Mouse (Mus musculus): ENCODE data around the gene Neb. TPM values are rescaled to one million over a fixed set of nuclear protein-coding genes. Genes with fewer than 3 reads are reported as not detected.

Neb gene
- polyA plus RNA-seq, 1 experiment from 2014 or later: 2.0 TPM

DNA sequence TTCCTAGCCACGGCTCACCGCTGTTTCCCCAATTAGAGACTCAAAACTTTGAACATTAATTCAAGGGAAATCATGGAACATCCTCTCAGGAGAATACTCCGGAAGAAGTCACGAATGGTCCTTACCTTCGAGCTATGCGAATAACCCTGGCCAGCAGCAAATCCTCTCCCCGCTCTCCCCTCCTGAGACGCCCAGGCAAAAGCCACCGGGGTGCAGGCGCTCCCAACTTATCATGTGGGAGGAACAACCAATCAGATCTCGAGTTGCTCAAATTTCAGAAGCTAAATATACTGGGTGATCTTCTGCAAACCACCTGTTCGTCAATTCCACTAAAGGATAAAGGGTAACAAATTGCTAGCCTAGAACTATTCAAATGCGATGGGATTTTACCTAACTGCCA lies 42.7 kb downstream of the Neb start:
- H3K36me3 ChIP-seq: no peaks in the 10 kb centered on the region
- no peak overlapping the region for H3K27ac ChIP-seq (replicated peaks)
- WGBS: 77% methylated on average over 13 of the region's 13 CpGs
- ATAC-seq (ENCODE audit: extremely low read depth, insufficient number of reproducible peaks, low FRiP score, low TSS enrichment): no peak
- no peak overlapping the region for H3K4me2 ChIP-seq
- H3K9ac ChIP-seq: no peak overlapping the region
- peaks cover 26% of the 10 kb centered on the region for H3K4me1 ChIP-seq
- H3K4me3 ChIP-seq: no peak overlapping the region
- no peaks in the 10 kb centered on the region for H3K9me3 ChIP-seq
- H3K27me3 ChIP-seq (replicated peaks): no peaks in the 10 kb centered on the region

DNA sequence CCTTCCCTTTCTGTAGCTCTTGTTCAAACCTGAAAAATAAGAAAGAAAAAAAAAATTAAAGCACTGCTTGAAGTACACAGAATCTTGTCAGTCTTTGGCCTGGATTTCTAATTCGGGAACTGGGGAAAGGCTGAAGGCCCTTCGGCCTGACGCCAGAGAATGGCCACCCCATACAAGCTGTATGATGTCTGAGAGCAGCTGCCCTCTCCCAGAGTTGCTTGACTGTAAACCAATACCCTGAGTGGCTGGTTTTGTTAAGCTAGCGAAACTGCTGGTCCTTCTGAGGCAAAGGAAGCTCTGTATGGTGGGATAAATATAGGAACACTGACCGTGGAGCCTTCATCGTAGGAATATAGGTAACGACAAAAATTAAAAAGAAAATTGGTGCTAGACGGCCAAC lies 43.2 kb downstream of the Neb start:
- WGBS: 78% methylated on average over 8 of the region's 8 CpGs
- Histone ChIP-seq H3K4me3 (no peak overlapping the region), H3K4me2 (no peak overlapping the region), H3K27ac (replicated peaks) (no peak overlapping the region), H3K9ac (no peak overlapping the region), H3K36me3 (no peaks in the 10 kb centered on the region), H3K27me3 (replicated peaks) (no peaks in the 10 kb centered on the region), H3K9me3 (no peaks in the 10 kb centered on the region), H3K4me1 (peaks cover 27% of the 10 kb centered on the region)
- ATAC-seq (ENCODE audit: extremely low read depth, insufficient number of reproducible peaks, low FRiP score, low TSS enrichment): no peak

DNA sequence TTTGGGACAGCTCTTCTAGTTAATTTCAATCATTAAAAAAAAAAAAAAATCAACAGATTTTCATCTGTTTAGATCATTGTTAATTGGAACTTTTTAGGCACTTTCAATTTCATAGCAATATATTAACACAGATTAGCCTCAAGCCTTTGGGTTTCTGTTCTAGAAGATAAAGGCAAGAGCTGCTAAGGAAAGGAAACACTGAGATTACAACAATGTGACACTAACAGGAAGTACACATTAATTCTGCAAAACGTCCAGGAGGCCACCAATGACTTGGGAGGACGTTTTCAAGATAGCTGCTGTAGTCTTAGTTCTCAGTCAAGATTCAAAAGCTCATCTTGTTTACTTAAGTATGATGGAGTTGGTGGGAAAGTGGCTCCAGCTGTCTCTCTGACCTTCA lies 44.7 kb downstream of the Neb start:
- Histone ChIP-seq H3K27me3 (replicated peaks) (no peaks in the 10 kb centered on the region), H3K9ac (no peak overlapping the region), H3K4me3 (no peak overlapping the region), H3K27ac (replicated peaks) (no peak overlapping the region), H3K9me3 (no peaks in the 10 kb centered on the region), H3K36me3 (no peaks in the 10 kb centered on the region), H3K4me2 (no peak overlapping the region), H3K4me1 (peaks cover 27% of the 10 kb centered on the region)
- ATAC-seq (ENCODE audit: extremely low read depth, insufficient number of reproducible peaks, low FRiP score, low TSS enrichment): no peak
- 12% methylated on average over 2 of the region's 2 CpGs for WGBS

DNA sequence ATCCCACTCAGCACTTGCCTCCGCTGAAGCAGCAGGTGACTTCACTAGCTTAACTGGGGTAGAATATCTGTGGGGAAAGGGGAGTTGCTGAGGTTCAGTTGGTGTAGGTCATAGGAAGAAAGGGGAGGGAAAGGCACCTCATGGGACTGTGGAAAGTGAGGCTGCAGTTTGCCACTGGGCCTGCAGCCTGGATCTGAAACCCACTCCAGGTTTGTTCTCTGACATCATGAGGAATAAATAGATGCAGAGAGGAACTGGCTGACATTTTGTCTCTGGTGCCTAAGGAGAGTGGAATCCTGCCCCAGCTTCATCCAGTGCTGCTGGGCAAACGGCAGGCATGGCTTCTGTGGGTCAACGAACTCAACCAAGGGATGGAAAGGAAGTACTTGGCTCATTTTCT lies 46.5 kb downstream of the Neb start:
- Histone ChIP-seq H3K27ac (replicated peaks) (no peak overlapping the region), H3K4me1 (peaks cover 27% of the 10 kb centered on the region), H3K4me3 (no peak overlapping the region), H3K4me2 (no peak overlapping the region), H3K27me3 (replicated peaks) (no peaks in the 10 kb centered on the region), H3K36me3 (no peaks in the 10 kb centered on the region), H3K9ac (no peak overlapping the region), H3K9me3 (no peaks in the 10 kb centered on the region)
- 83% methylated on average over 3 of the region's 3 CpGs for WGBS
- ATAC-seq (ENCODE audit: extremely low read depth, insufficient number of reproducible peaks, low FRiP score, low TSS enrichment): no peak

DNA sequence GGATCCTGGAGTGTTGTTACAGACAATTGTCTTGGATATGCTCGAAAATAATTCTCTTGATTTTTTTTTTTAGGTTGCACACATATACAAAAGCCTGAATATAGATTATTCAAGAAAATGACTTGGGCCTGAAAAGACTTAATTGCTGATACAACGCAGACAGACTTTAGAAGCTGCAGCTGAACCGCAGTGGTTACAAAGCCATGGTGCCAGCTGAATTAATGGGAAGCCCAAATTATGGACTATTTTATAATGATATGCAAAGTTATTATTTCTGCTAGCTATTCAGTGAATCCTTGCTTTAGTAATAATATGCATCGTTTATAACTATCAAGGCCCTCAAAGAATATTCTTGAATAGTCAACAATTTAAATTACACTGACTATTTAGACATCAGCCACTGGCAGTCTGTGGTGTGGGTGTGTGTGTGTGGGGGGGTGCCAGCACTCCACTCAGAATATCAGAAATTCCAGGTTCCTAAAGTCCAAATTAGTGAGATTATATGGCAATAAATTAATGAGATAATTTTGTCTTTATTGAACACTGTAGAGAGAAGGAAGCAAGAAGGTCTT lies 50.9 kb downstream of the Neb start:
- no peaks in the 10 kb centered on the region for H3K36me3 ChIP-seq
- H3K4me1 ChIP-seq: peaks cover 28% of the 10 kb centered on the region
- H3K9me3 ChIP-seq: no peaks in the 10 kb centered on the region
- WGBS: 74% methylated on average over 4 of the region's 4 CpGs
- H3K27ac ChIP-seq (replicated peaks): no peak overlapping the region
- no peak overlapping the region for H3K9ac ChIP-seq
- no peak overlapping the region for H3K4me2 ChIP-seq
- H3K27me3 ChIP-seq (replicated peaks): no peaks in the 10 kb centered on the region
- no peak for ATAC-seq (ENCODE audit: extremely low read depth, insufficient number of reproducible peaks, low FRiP score, low TSS enrichment)
- H3K4me3 ChIP-seq: no peak overlapping the region

GRCm38 (mm10) chr2:52321866-52322265 lies 56.4 kb downstream of the Neb start:
- Histone ChIP-seq H3K27ac (replicated peaks) (no peak overlapping the region), H3K4me3 (no peak overlapping the region), H3K4me2 (no peak overlapping the region), H3K9ac (no peak overlapping the region), H3K9me3 (no peaks in the 10 kb centered on the region), H3K4me1 (peaks cover 29% of the 10 kb centered on the region), H3K36me3 (no peaks in the 10 kb centered on the region), H3K27me3 (replicated peaks) (no peaks in the 10 kb centered on the region)
- no peak for ATAC-seq (ENCODE audit: extremely low read depth, insufficient number of reproducible peaks, low FRiP score, low TSS enrichment)
- WGBS: 73% methylated on average over 3 of the region's 3 CpGs

DNA sequence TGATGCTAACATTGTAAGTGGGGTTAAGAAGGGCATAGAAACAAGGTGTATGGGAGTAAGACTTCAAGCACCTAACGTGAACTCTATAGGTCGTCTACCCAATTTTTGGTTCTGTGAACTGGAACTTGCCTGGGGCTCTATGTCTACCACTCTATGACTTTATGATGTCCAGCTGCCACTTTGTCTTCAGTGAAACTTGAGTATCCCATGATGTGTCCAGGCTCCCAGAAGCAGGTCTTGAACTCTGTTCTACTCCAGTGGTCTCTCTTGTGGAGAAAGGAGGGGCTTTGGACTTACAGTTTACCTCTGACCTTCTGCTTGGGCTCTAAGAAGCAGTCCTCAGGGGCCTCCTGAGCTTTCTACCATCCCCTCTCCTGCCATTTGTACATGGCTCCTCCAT lies 58.1 kb downstream of the Neb start:
- H3K27me3 ChIP-seq (replicated peaks): no peaks in the 10 kb centered on the region
- H3K9ac ChIP-seq: no peak overlapping the region
- no peak overlapping the region for H3K4me3 ChIP-seq
- ATAC-seq (ENCODE audit: extremely low read depth, insufficient number of reproducible peaks, low FRiP score, low TSS enrichment): no peak
- no peaks in the 10 kb centered on the region for H3K36me3 ChIP-seq
- 90% methylated on average over 2 of the region's 2 CpGs for WGBS
- H3K9me3 ChIP-seq: no peaks in the 10 kb centered on the region
- peaks cover 37% of the 10 kb centered on the region for H3K4me1 ChIP-seq
- no peak overlapping the region for H3K27ac ChIP-seq (replicated peaks)
- no peak overlapping the region for H3K4me2 ChIP-seq

GRCm38 (mm10) chr2:52319020-52319567 lies 59.2 kb downstream of the Neb start:
- 16% methylated on average over 5 of the region's 5 CpGs for WGBS
- Histone ChIP-seq H3K4me2 (peak overlapping the region; percentile 44), H3K4me1 (peaks cover 29% of the 10 kb centered on the region), H3K36me3 (no peaks in the 10 kb centered on the region), H3K4me3 (no peak overlapping the region), H3K9me3 (no peaks in the 10 kb centered on the region), H3K27me3 (replicated peaks) (no peaks in the 10 kb centered on the region), H3K9ac (no peak overlapping the region), H3K27ac (replicated peaks) (peak overlapping the region; percentile 73)
- ATAC-seq (ENCODE audit: extremely low read depth, insufficient number of reproducible peaks, low FRiP score, low TSS enrichment): peak; percentile 77; the same call in 1 of the 2 replicates

DNA sequence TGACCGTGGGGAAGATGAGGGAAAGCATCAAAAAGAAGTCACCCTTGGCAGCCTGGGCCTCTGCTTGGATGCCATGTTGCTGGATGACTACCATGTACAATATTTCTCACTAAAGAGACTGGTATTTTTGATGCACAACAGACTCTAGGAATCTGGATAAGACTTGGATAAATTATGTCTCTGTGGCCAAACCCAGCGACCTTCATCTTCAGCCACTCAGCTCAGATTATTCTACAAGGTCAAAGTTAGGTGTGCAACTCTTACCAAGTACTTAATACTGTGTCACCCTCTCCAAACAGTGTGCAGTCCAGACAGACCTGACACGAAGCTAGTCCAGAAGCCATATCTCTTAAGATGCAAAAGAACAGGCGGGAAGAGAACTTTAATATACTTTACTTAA lies 60.8 kb downstream of the Neb start:
- no peak for ATAC-seq (ENCODE audit: extremely low read depth, insufficient number of reproducible peaks, low FRiP score, low TSS enrichment)
- Histone ChIP-seq H3K4me3 (no peak overlapping the region), H3K4me1 (peaks cover 26% of the 10 kb centered on the region), H3K27ac (replicated peaks) (no peak overlapping the region), H3K4me2 (no peak overlapping the region), H3K9ac (no peak overlapping the region), H3K9me3 (no peaks in the 10 kb centered on the region), H3K27me3 (replicated peaks) (no peaks in the 10 kb centered on the region), H3K36me3 (no peaks in the 10 kb centered on the region)
- 65% methylated on average over 4 of the region's 4 CpGs for WGBS

DNA sequence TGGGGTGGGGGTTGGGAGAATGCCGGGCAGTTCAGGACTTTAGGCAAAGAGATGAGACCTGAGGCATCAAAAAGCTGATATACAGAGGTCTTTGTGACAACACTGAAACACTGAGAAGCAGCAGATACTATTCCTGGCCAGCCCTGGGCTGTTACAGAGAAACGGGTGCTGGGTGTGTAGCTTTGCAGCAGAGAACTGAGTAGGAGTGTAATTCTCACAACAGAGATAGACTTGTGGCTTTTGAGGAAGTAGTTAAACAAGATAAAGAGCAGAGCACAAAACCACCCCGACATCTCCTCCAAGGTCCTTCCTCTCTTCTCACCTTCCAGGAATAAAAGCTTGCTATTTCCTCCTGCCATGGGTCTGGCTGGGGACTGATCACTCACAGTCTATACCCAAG lies 62.5 kb downstream of the Neb start:
- no peaks in the 10 kb centered on the region for H3K36me3 ChIP-seq
- no peak overlapping the region for H3K9ac ChIP-seq
- no peak overlapping the region for H3K27ac ChIP-seq (replicated peaks)
- H3K4me2 ChIP-seq: no peak overlapping the region
- 17% methylated on average over 3 of the region's 3 CpGs for WGBS
- H3K4me3 ChIP-seq: no peak overlapping the region
- no peak for ATAC-seq (ENCODE audit: extremely low read depth, insufficient number of reproducible peaks, low FRiP score, low TSS enrichment)
- peaks cover 26% of the 10 kb centered on the region for H3K4me1 ChIP-seq
- H3K27me3 ChIP-seq (replicated peaks): no peaks in the 10 kb centered on the region
- no peaks in the 10 kb centered on the region for H3K9me3 ChIP-seq

DNA sequence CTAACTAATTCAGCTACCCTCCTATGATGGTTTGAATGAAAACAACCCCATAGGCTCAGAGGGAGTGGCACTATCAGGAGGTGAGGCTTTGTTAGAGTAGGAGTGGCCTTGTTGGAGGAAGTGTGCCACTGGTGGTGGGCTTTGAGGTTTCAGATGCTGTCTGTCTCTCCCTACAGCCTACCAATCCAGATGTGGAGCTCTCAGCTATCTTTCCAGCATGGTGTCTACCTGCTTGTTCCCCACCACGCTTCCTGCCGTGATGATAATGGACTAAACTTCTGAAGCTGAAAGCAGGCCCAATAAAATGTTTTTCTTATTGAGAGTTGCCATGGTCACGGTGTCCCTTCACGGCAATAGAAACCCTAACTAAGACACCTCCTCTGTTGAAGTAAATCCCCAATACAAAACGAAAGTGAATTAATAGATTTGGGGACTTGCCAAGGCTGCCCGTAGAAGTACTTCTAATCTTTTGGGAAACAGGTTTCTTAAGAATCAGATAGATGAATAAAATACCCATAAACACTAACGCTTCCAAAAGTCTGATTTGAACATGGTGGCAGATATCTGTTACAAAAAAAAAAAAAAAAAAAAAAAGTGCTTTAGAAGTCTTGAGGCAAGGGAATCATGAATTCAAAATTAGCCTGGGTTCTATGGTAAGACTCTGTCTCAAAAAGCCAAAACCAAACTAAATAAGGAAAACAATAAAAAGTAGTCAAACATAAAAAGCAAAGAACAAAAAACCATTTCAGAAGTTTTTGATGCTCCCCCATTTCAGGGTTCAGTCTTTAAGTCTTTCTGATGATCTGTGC lies 63.1 kb downstream of the Neb start:
- H3K27me3 ChIP-seq (replicated peaks): no peaks in the 10 kb centered on the region
- WGBS: 82% methylated on average over 7 of the region's 7 CpGs
- peaks cover 27% of the 10 kb centered on the region for H3K4me1 ChIP-seq
- H3K9me3 ChIP-seq: no peaks in the 10 kb centered on the region
- no peak overlapping the region for H3K4me3 ChIP-seq
- no peak overlapping the region for H3K27ac ChIP-seq (replicated peaks)
- H3K4me2 ChIP-seq: no peak overlapping the region
- no peak for ATAC-seq (ENCODE audit: extremely low read depth, insufficient number of reproducible peaks, low FRiP score, low TSS enrichment)
- no peaks in the 10 kb centered on the region for H3K36me3 ChIP-seq
- no peak overlapping the region for H3K9ac ChIP-seq

DNA sequence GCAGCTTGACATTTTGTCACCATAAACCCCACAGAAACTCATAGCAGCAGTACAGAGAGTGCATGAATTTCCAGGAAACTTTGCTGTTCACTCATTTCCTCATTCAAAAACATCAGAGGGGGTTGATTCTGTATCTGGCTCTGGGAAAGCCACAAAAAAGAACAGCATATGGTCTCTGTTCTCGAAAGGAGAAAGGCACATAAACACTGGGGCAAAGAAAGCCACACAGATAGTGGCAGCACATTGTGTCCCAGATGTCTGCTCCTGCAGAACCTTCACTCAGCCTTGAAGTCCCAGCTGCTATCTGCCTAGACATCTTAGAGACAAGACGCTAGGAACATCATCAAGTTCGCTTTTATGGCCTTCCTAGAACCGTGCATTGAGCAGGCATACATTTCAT lies 67.5 kb downstream of the Neb start:
- WGBS: 72% methylated on average over 4 of the region's 4 CpGs
- H3K4me1 ChIP-seq: peaks cover 15% of the 10 kb centered on the region
- H3K4me2 ChIP-seq: no peak overlapping the region
- H3K9ac ChIP-seq: no peak overlapping the region
- no peak for ATAC-seq (ENCODE audit: extremely low read depth, insufficient number of reproducible peaks, low FRiP score, low TSS enrichment)
- no peak overlapping the region for H3K4me3 ChIP-seq
- H3K36me3 ChIP-seq: no peaks in the 10 kb centered on the region
- no peak overlapping the region for H3K27ac ChIP-seq (replicated peaks)
- H3K27me3 ChIP-seq (replicated peaks): no peaks in the 10 kb centered on the region
- H3K9me3 ChIP-seq: no peaks in the 10 kb centered on the region
